Mouse (Mus musculus) thymus, adult 2 months (tissue): ENCODE data around the gene Msh3. TPM values are rescaled to one million over a fixed set of nuclear protein-coding genes. Genes with fewer than 3 reads are reported as not detected.

Source experiments
- DNase-seq: peaks from one replicate; pipeline ENCODE4 v3.0.0; 2021
- H3K27ac ChIP-seq: fragments of 200-500 bp; 2 replicates; pipeline ENCODE4 v1.5.1; 2012; ENCODE audit warnings: low read length, control low read depth; ENCODE audit not compliant: control insufficient read depth, insufficient read depth
- H3K27me3 ChIP-seq: fragments of 200-500 bp; 2 replicates; pipeline ENCODE4 v1.6.1; 2012; ENCODE audit warnings: mild to moderate bottlenecking, low read length, moderate library complexity, mixed read lengths; ENCODE audit not compliant: control insufficient read depth, insufficient read depth
- H3K36me3 ChIP-seq: fragments of 200-500 bp; 2 replicates; pipeline ENCODE4 v1.6.1; 2012; ENCODE audit warnings: mild to moderate bottlenecking, low read length, moderate library complexity; ENCODE audit not compliant: control insufficient read depth, insufficient read depth
- H3K4me1 ChIP-seq: fragments of 200-500 bp; replicated peaks from 2 replicates; pipeline ENCODE4 v1.6.1; 2012; ENCODE audit warnings: low read length; ENCODE audit not compliant: control insufficient read depth, insufficient read depth
- H3K4me3 ChIP-seq: fragments of 200-500 bp; 2 replicates; pipeline ENCODE4 v1.5.1; 2012; ENCODE audit warnings: mild to moderate bottlenecking, low read length, control low read depth, moderate library complexity; ENCODE audit not compliant: control insufficient read depth, insufficient read depth
- CTCF ChIP-seq: fragments of 200-500 bp; IDR thresholded peaks from 2 replicates; pipeline ENCODE4 v1.5.1; 2012; ENCODE audit warnings: mild to moderate bottlenecking, control low read depth, low read length, moderate library complexity, borderline replicate concordance; ENCODE audit not compliant: control insufficient read depth, poor library complexity, insufficient read depth; ENCODE audit errors: extremely low read depth
- POLR2A ChIP-seq: fragments of 200-500 bp; IDR thresholded peaks from 2 replicates; pipeline ENCODE4 v1.6.1; 2012; ENCODE audit warnings: mild to moderate bottlenecking, low read length, control low read depth, moderate library complexity; ENCODE audit not compliant: control insufficient read depth, poor library complexity, insufficient read depth; ENCODE audit errors: extremely low read depth
- WGBS: fragments of 180-500 bp; shearing (Covaris S2); methylation state at CpG from one replicate; pipeline ENCODE4 v1.1.7; 2018; 5-methylcytosine and 5-hydroxymethylcytosine counted together
- polyA plus RNA-seq: library from polyadenylated mRNA; depleted of rRNA; stranded (reverse); fragments of >200 nt; gene quantifications from 2 replicates; pipeline ENCODE4 v1.2.3, GENCODE M21; 2012

The Msh3 gene
- polyA plus RNA-seq, 1 experiment = 8.4 TPM

- peaks cover 22% of the 10 kb centered on the region for H3K36me3 ChIP-seq
- TF ChIP-seq POLR2A = no peak
- TF ChIP-seq CTCF = no peak
- no peak for DNase-seq
- no peak overlapping the region for H3K27ac ChIP-seq
- H3K4me1 ChIP-seq = peaks cover 9% of the 10 kb centered on the region
- H3K27me3 ChIP-seq = no peaks in the 10 kb centered on the region
- WGBS = 93% methylated on average over 6 of the region's 6 CpGs
- H3K4me3 ChIP-seq = no peak overlapping the region
These were observed 3.7 kb downstream of the Msh3 start for GRCm38 (mm10) chr13:92351100-92351499.

- Histone ChIP-seq H3K4me3 (no peak overlapping the region), H3K27me3 (no peaks in the 10 kb centered on the region), H3K36me3 (peaks cover 36% of the 10 kb centered on the region), H3K27ac (no peak overlapping the region), H3K4me1 (no peaks in the 10 kb centered on the region)
- TF ChIP-seq POLR2A = no peak
- no peak for TF ChIP-seq CTCF
- WGBS = 95% methylated on average over 5 of the region's 5 CpGs
- no peak for DNase-seq
These were observed 8.5 kb downstream of the Msh3 start for GRCm38 (mm10) chr13:92346338-92346737.

GRCm38 (mm10) chr13:92344033-92344432, 10.8 kb downstream of the Msh3 start:
- DNase-seq = no peak
- Histone ChIP-seq H3K36me3 (peaks cover 40% of the 10 kb centered on the region), H3K4me1 (no peaks in the 10 kb centered on the region), H3K4me3 (no peak overlapping the region), H3K27ac (no peak overlapping the region), H3K27me3 (no peaks in the 10 kb centered on the region)
- TF ChIP-seq CTCF (no peak), POLR2A (no peak)
- WGBS = 96% methylated on average over 8 of the region's 8 CpGs

- TF ChIP-seq CTCF (no peak), POLR2A (no peak)
- peaks cover 17% of the 10 kb centered on the region for H3K36me3 ChIP-seq
- no peak overlapping the region for H3K4me3 ChIP-seq
- no peak overlapping the region for H3K27ac ChIP-seq
- H3K27me3 ChIP-seq = no peaks in the 10 kb centered on the region
- H3K4me1 ChIP-seq = no peaks in the 10 kb centered on the region
- 94% methylated on average over 3 of the region's 3 CpGs for WGBS
- DNase-seq = no peak
These were observed 15.0 kb downstream of the Msh3 start for GRCm38 (mm10) chr13:92339787-92340186.

GRCm38 (mm10) chr13:92337773-92338462, 16.9 kb downstream of the Msh3 start:
- no peaks in the 10 kb centered on the region for H3K27me3 ChIP-seq
- TF ChIP-seq CTCF = no peak
- TF ChIP-seq POLR2A = no peak
- WGBS = 93% methylated on average over 6 of the region's 6 CpGs
- peaks cover 16% of the 10 kb centered on the region for H3K36me3 ChIP-seq
- no peak overlapping the region for H3K4me3 ChIP-seq
- H3K4me1 ChIP-seq = no peaks in the 10 kb centered on the region
- DNase-seq = no peak
- no peak overlapping the region for H3K27ac ChIP-seq

- Histone ChIP-seq H3K27me3 (no peaks in the 10 kb centered on the region), H3K36me3 (peaks cover 9% of the 10 kb centered on the region; the same call in 1 of the 2 replicates), H3K27ac (no peak overlapping the region), H3K4me3 (no peak overlapping the region), H3K4me1 (no peaks in the 10 kb centered on the region)
- TF ChIP-seq POLR2A (no peak), CTCF (no peak)
- WGBS = 88% methylated on average over 1 of the region's 1 CpGs
- no peak for DNase-seq
These were observed 17.9 kb downstream of the Msh3 start for GRCm38 (mm10) chr13:92336857-92337256.
